Comparison of ENCODE assay signal across 7 mouse cellular contexts in the genomic region with DNA sequence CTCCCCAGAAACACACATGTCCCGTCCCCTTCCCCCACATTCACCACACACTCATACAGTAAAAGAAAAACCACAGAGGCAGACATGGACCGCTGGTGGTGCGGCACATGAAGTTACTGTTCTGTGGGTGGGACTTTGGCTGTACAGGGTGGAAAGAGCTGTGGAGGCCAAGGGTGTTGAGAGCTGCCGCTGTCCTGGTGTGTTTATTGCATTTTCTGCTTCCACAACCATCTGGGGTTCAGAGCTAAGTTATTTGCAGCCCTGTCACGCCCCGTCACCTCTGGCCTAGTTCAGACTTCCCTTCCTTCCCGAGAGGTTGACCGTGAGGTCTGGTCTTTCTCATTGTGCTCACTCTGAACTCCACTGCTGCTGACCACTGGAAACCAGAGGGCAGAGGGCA. TPM values are rescaled to one million over a fixed set of nuclear protein-coding genes. Genes with fewer than 3 reads are reported as not detected.
A peak's percentile ranks its signal among the peaks of the same experiment; 100 is the strongest.
DNase-seq lines count a peak whose midpoint lies in the region; ATAC-seq and TF ChIP-seq lines count a peak whose summit lies in the region.

No protein-coding gene starts in this region.

- H3K9me3 ChIP-seq in heart, embryonic 15.5 days (replicated peaks): no peaks in the 10 kb centered on the region
- peaks cover 5% of the 10 kb centered on the region for H3K9me3 ChIP-seq in limb, embryonic 11.5 days (ENCODE audit: control insufficient read depth, low read length)

- peaks cover 7% of the 10 kb centered on the region; the same call in 1 of the 2 replicates for H3K4me1 ChIP-seq in heart, embryonic 15.5 days (replicated peaks)
- H3K4me1 ChIP-seq in limb, embryonic 11.5 days (ENCODE audit: control insufficient read depth, insufficient read depth, low read length): peaks cover 2% of the 10 kb centered on the region; the same call in 1 of the 2 replicates

- H3K36me3 ChIP-seq in heart, embryonic 15.5 days: no peaks in the 10 kb centered on the region
- H3K36me3 ChIP-seq in limb, embryonic 11.5 days (ENCODE audit: control insufficient read depth, insufficient read depth, low read length): no peaks in the 10 kb centered on the region

- no peaks in the 10 kb centered on the region for H3K27me3 ChIP-seq in heart, embryonic 15.5 days
- no peaks in the 10 kb centered on the region for H3K27me3 ChIP-seq in limb, embryonic 11.5 days (ENCODE audit: control insufficient read depth, insufficient read depth, low read length)

- no peak for TF ChIP-seq CTCF in left cerebral cortex, adult 2 months (IDR thresholded peaks at IDR 0.05)

- no peak overlapping the region for H3K4me3 ChIP-seq in heart, embryonic 15.5 days
- no peak overlapping the region for H3K4me3 ChIP-seq in limb, embryonic 11.5 days (ENCODE audit: low read depth, low read length)
- no peak overlapping the region for H3K4me3 ChIP-seq in left cerebral cortex, adult 2 months

- intact Hi-C loops in left cerebral cortex, adult 2 months (cut with DNase I): no loop called here

- peak overlapping the region; percentile 43 for H3K27ac ChIP-seq in heart, embryonic 15.5 days
- no peak overlapping the region for H3K27ac ChIP-seq in limb, embryonic 11.5 days (replicated peaks; ENCODE audit: low read depth, low read length)
- H3K27ac ChIP-seq in left cerebral cortex, adult 2 months: no peak overlapping the region

- peak; percentile 48 for DNase-seq in A20 (ENCODE audit: low read depth, low spot score)
- peak; percentile 21 for DNase-seq in adipocyte (ENCODE audit: low spot score)
- DNase-seq in limb, embryonic 11.5 days (ENCODE audit: low spot score): peak; percentile 37
- DNase-seq in naive thymus-derived CD4-positive, alpha-beta T cell, adult 2 months (ENCODE audit: low read depth): peak; percentile 41
- no peak for DNase-seq in ovary, postnatal 14 days (ENCODE audit: low spot score)
- no peak for DNase-seq in left cerebral cortex, adult 2 months (ENCODE audit: extremely low spot score in 1 of 2, low spot score in 2 of 2)

- H3K4me2 ChIP-seq in heart, embryonic 15.5 days: peak overlapping the region; percentile 3; the same call in 1 of the 2 replicates
- H3K4me2 ChIP-seq in limb, embryonic 11.5 days (ENCODE audit: low read depth, severe bottlenecking): peak overlapping the region; percentile 10; the same call in 1 of the 2 replicates

- no peak overlapping the region for H3K9ac ChIP-seq in heart, embryonic 15.5 days
- H3K9ac ChIP-seq in limb, embryonic 11.5 days (ENCODE audit: low read length): no peak overlapping the region

- ATAC-seq in heart, embryonic 15.5 days (replicated peaks; ENCODE audit: insufficient number of reproducible peaks, insufficient read depth, low FRiP score, low read depth): peak; percentile 39; the same call in 1 of the 2 replicates
- 0 out of 2 replicates have a peak, but pooled peaks have one; percentile 31 for ATAC-seq in limb, embryonic 11.5 days (ENCODE audit: insufficient number of reproducible peaks, low FRiP score, low TSS enrichment, low read depth)

- 23% methylated on average over 8 of the region's 8 CpGs for WGBS in heart, embryonic 15.5 days
- 28% methylated on average over 8 of the region's 8 CpGs for WGBS in limb, embryonic 11.5 days

RNA-seq across cellular contexts. Expression of a gene that starts 17.6 kb away (rescaled TPM):
- 4.1 and 5.0 TPM in 2 replicates for polyA plus RNA-seq in heart, embryonic 15.5 days (2015; fragmentation: Nextera tagmentation; extraction: Ambion mirVana)
- 4.8 and 8.5 TPM in 2 replicates for polyA plus RNA-seq in limb, embryonic 11.5 days (2014; fragmentation: Nextera tagmentation; extraction: Ambion mirVana)
- total RNA-seq in left cerebral cortex, adult 2 months (2021): 10 to 100 TPM; 11.0 to 12.4 TPM

RNA-seq across cellular contexts. Expression of a gene that starts 31.0 kb away (rescaled TPM):
- polyA plus RNA-seq in heart, embryonic 15.5 days (2015; fragmentation: Nextera tagmentation; extraction: Ambion mirVana): 7.9 and 10.1 TPM in 2 replicates
- 3.5 and 4.2 TPM in 2 replicates for polyA plus RNA-seq in limb, embryonic 11.5 days (2014; fragmentation: Nextera tagmentation; extraction: Ambion mirVana)
- 1 to 10 TPM; 3.3 to 4.8 TPM for total RNA-seq in left cerebral cortex, adult 2 months (2021)

RNA-seq across cellular contexts. Expression of a gene that starts 40.2 kb away (rescaled TPM):
- 17.2 and 24.3 TPM in 2 replicates for polyA plus RNA-seq in heart, embryonic 15.5 days (2015; fragmentation: Nextera tagmentation; extraction: Ambion mirVana)
- 23.9 and 27.1 TPM in 2 replicates for polyA plus RNA-seq in limb, embryonic 11.5 days (2014; fragmentation: Nextera tagmentation; extraction: Ambion mirVana)
- total RNA-seq in left cerebral cortex, adult 2 months (2021): 10 to 100 TPM; 37.9 to 41.0 TPM

RNA-seq across cellular contexts. Expression of a gene that starts 57.2 kb away (rescaled TPM):
- polyA plus RNA-seq in heart, embryonic 15.5 days (2015; fragmentation: Nextera tagmentation; extraction: Ambion mirVana): 9.6 and 20.7 TPM in 2 replicates
- 3.6 and 4.1 TPM in 2 replicates for polyA plus RNA-seq in limb, embryonic 11.5 days (2014; fragmentation: Nextera tagmentation; extraction: Ambion mirVana)
- total RNA-seq in left cerebral cortex, adult 2 months (2021): 10 to 100 TPM; 17.1 to 20.0 TPM

Comparison
In these comparisons a context has a peak if more than half of its experiments do, and no peak if none do; other contexts are left out.
1. DNase-seq: peak in A20 (single experiment), adipocyte (single experiment), limb, embryonic 11.5 days (single experiment) and naive thymus-derived CD4-positive, alpha-beta T cell, adult 2 months (single experiment); none in ovary, postnatal 14 days (single experiment) and left cerebral cortex, adult 2 months (0 of 2).